Mouse (Mus musculus): ENCODE data around the gene Sit1. TPM values are rescaled to one million over a fixed set of nuclear protein-coding genes. Genes with fewer than 3 reads are reported as not detected.
"Not testable (repeated sequence)": the region's sequence is repeated elsewhere in the genome, so short reads cannot be mapped to it uniquely, and the experiment has no call there.

The Sit1 gene
- polyA plus RNA-seq, 1 experiment from 2014 or later = not detected

GRCm38 (mm10) chr4:43485666-43486065 lies 2.1 kb upstream of the Sit1 start:
- not testable (repeated sequence) for H3K4me1 ChIP-seq (ENCODE audit: control insufficient read depth, insufficient read depth, low read length); H3K36me3 ChIP-seq (ENCODE audit: control insufficient read depth, insufficient read depth, low read length); H3K4me3 ChIP-seq (replicated peaks; ENCODE audit: low read depth, low read length); H3K4me2 ChIP-seq (ENCODE audit: low read length); H3K9ac ChIP-seq (replicated peaks; ENCODE audit: low read length); H3K27me3 ChIP-seq (ENCODE audit: control insufficient read depth, insufficient read depth, low read length); H3K9me3 ChIP-seq (ENCODE audit: control insufficient read depth, low read length); H3K27ac ChIP-seq (replicated peaks; ENCODE audit: low read depth, low read length); ATAC-seq (ENCODE audit: low FRiP score, low TSS enrichment); DNase-seq
- WGBS = 90% methylated on average over 5 of the region's 5 CpGs

DNA sequence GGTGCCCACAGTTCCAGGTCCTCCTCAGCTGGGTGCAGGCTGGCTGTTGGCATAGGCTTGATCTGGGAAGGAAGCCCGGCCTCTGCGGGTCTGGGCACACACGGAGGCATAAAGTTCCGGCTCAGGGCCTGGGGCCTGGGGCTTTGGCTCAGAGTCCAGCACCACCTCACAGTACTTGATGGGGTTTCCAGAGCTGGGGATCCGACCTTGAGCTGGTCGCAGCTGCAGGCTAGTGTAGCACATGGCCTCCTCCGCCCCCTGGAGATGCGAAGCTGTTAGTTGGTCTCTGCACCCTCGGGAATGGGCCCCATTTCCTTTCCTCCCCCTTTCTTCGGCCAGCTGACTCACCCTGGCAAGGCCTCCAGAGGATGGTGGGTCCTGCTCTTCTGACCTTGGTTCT lies 943 bp downstream of the Sit1 start:
- Histone ChIP-seq H3K9ac (replicated peaks; ENCODE audit: low read length) (no peak overlapping the region), H3K27ac (replicated peaks; ENCODE audit: low read depth, low read length) (no peak overlapping the region), H3K4me2 (ENCODE audit: low read length) (no peak overlapping the region), H3K4me1 (ENCODE audit: control insufficient read depth, insufficient read depth, low read length) (no peaks in the 10 kb centered on the region), H3K4me3 (replicated peaks; ENCODE audit: low read depth, low read length) (no peak overlapping the region), H3K9me3 (ENCODE audit: control insufficient read depth, low read length) (no peaks in the 10 kb centered on the region), H3K36me3 (ENCODE audit: control insufficient read depth, insufficient read depth, low read length) (no peaks in the 10 kb centered on the region), H3K27me3 (ENCODE audit: control insufficient read depth, insufficient read depth, low read length) (no peaks in the 10 kb centered on the region)
- no peak for DNase-seq
- no peak for ATAC-seq (ENCODE audit: low FRiP score, low TSS enrichment)
- 75% methylated on average over 10 of the region's 10 CpGs for WGBS

- no peak overlapping the region for H3K4me2 ChIP-seq (ENCODE audit: low read length)
- no peaks in the 10 kb centered on the region for H3K36me3 ChIP-seq (ENCODE audit: control insufficient read depth, insufficient read depth, low read length)
- H3K9ac ChIP-seq (replicated peaks; ENCODE audit: low read length) = no peak overlapping the region
- H3K4me1 ChIP-seq (ENCODE audit: control insufficient read depth, insufficient read depth, low read length) = no peaks in the 10 kb centered on the region
- H3K27me3 ChIP-seq (ENCODE audit: control insufficient read depth, insufficient read depth, low read length) = no peaks in the 10 kb centered on the region
- H3K27ac ChIP-seq (replicated peaks; ENCODE audit: low read depth, low read length) = no peak overlapping the region
- no peak for DNase-seq
- WGBS = 77% methylated on average over 7 of the region's 7 CpGs
- H3K9me3 ChIP-seq (ENCODE audit: control insufficient read depth, low read length) = no peaks in the 10 kb centered on the region
- H3K4me3 ChIP-seq (replicated peaks; ENCODE audit: low read depth, low read length) = no peak overlapping the region
- ATAC-seq (ENCODE audit: low FRiP score, low TSS enrichment) = no peak
Measured at GRCm38 (mm10) chr4:43481894-43482456, 1.6 kb downstream of the Sit1 start.

- H3K36me3 ChIP-seq (ENCODE audit: control insufficient read depth, insufficient read depth, low read length) = no peaks in the 10 kb centered on the region
- no peaks in the 10 kb centered on the region for H3K9me3 ChIP-seq (ENCODE audit: control insufficient read depth, low read length)
- ATAC-seq (ENCODE audit: low FRiP score, low TSS enrichment) = no peak
- no peaks in the 10 kb centered on the region for H3K27me3 ChIP-seq (ENCODE audit: control insufficient read depth, insufficient read depth, low read length)
- H3K27ac ChIP-seq (replicated peaks; ENCODE audit: low read depth, low read length) = no peak overlapping the region
- H3K4me2 ChIP-seq (ENCODE audit: low read length) = no peak overlapping the region
- H3K4me1 ChIP-seq (ENCODE audit: control insufficient read depth, insufficient read depth, low read length) = no peaks in the 10 kb centered on the region
- DNase-seq = no peak
- WGBS = 85% methylated on average over 5 of the region's 5 CpGs
- no peak overlapping the region for H3K4me3 ChIP-seq (replicated peaks; ENCODE audit: low read depth, low read length)
- H3K9ac ChIP-seq (replicated peaks; ENCODE audit: low read length) = no peak overlapping the region
Measured at GRCm38 (mm10) chr4:43480985-43481384, 2.5 kb downstream of the Sit1 start.

DNA sequence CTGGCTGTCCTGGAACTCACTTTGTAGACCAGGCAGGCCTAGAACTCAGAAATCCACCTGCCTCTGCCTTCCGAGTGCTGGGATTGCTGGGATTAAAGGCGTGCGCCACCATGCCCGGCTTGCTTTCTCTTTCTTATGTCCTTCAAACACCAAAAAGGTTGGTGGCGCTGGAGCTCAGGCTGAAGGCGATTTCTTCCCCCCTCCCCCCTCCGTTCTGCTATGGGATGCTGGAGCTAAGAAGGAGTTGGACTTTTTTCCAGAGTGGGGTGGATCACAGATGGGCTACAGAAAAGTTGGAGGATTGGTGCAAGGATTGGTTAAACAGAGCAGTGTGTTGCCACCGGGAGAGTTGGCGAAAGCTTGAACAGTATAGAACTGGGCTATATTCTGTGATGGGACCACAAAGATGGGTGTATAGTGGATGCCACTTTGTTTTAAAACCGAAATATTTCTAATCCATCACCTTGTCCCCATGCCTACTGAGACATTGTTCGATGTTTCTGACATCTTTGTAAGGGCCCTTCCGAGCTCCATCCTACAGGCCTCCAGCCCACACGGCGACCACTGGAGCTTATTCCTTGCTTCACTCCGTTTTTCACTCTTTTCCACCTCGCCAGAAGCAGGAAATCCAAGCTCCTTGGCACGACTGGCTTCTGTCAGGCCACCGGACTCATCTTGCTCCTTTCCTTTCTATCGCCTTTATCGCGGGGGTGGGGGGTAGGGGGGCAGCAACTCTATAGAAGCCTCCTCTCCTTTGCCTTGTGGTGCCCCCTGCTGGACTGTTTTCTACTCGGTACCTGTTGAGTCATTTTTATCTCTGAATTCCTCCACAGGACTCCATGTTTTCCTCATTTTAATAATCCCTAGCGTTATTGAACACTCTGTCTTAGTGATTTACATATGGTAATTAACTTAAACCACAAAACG lies 4.4 kb downstream of the Sit1 start:
- Histone ChIP-seq H3K4me1 (ENCODE audit: control insufficient read depth, insufficient read depth, low read length) (no peaks in the 10 kb centered on the region), H3K36me3 (ENCODE audit: control insufficient read depth, insufficient read depth, low read length) (no peaks in the 10 kb centered on the region), H3K9ac (replicated peaks; ENCODE audit: low read length) (no peak overlapping the region), H3K9me3 (ENCODE audit: control insufficient read depth, low read length) (no peaks in the 10 kb centered on the region), H3K4me3 (replicated peaks; ENCODE audit: low read depth, low read length) (no peak overlapping the region), H3K4me2 (ENCODE audit: low read length) (no peak overlapping the region), H3K27ac (replicated peaks; ENCODE audit: low read depth, low read length) (no peak overlapping the region), H3K27me3 (ENCODE audit: control insufficient read depth, insufficient read depth, low read length) (no peaks in the 10 kb centered on the region)
- ATAC-seq (ENCODE audit: low FRiP score, low TSS enrichment) (no peak), DNase-seq (peak; percentile 65)
- 47% methylated on average over 24 of the region's 24 CpGs for WGBS

DNA sequence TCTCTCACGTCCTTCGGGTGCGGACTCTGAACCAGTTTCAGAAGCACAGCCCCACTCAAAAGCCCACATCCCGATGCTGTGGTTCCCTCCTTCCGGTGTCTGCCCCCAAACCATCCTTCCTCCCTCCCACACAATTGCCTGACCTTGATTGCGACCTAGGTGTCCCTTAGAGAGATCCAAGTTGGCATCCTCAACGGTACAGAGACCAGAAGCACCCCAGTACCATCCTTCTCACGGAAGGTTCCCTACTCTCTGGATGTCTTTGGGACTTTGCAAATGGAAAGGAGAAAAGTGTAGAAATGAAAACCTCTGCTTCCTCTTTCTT lies 5.0 kb downstream of the Sit1 start:
- ATAC-seq (ENCODE audit: low FRiP score, low TSS enrichment) (no peak), DNase-seq (no peak)
- H3K9me3 ChIP-seq (ENCODE audit: control insufficient read depth, low read length) = no peaks in the 10 kb centered on the region
- peak overlapping the region; percentile 51 for H3K4me2 ChIP-seq (ENCODE audit: low read length)
- no peak overlapping the region for H3K27ac ChIP-seq (replicated peaks; ENCODE audit: low read depth, low read length)
- H3K9ac ChIP-seq (replicated peaks; ENCODE audit: low read length) = 0 out of 2 replicates have a peak overlapping the region, but pooled peaks have one; percentile 14
- H3K4me1 ChIP-seq (ENCODE audit: control insufficient read depth, insufficient read depth, low read length) = no peaks in the 10 kb centered on the region
- WGBS = 47% methylated on average over 8 of the region's 8 CpGs
- no peaks in the 10 kb centered on the region for H3K36me3 ChIP-seq (ENCODE audit: control insufficient read depth, insufficient read depth, low read length)
- no peaks in the 10 kb centered on the region for H3K27me3 ChIP-seq (ENCODE audit: control insufficient read depth, insufficient read depth, low read length)
- peak overlapping the region; percentile 31 for H3K4me3 ChIP-seq (replicated peaks; ENCODE audit: low read depth, low read length)

DNA sequence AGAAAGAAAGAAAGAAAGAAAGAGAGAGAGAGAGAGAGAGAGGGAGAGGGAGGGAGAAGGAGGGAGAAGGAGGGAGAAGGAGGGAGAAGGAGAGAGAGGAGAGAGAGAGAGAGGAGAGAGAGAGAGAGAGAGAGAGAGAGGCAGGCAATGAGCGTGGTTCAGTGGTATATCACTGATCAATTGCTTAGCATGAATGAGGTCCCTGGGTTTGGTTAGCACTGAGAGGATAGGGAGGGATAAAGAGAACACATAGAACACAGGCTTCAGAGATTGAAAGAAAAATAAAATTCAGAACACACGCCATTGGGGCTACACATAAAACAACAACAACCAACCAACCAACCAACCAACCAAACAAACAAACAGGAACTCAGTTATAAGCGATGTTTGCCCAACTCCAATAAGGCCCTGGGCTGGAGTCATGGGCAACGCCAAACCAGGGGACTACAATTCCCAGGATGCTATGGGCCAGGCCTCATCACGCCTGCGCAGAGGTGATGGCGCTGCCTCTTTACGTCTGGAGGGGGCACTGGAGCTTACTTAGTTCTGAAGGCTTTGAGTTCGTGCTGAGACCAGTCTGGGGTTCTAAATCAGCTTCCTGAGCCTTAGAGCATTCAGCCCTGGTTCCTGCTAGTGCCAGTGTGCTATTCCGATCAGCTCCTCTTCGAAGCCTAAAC lies 5.5 kb downstream of the Sit1 start:
- Histone ChIP-seq H3K27me3 (ENCODE audit: control insufficient read depth, insufficient read depth, low read length) (no peaks in the 10 kb centered on the region), H3K4me2 (ENCODE audit: low read length) (peak overlapping the region; percentile 51), H3K27ac (replicated peaks; ENCODE audit: low read depth, low read length) (no peak overlapping the region), H3K4me3 (replicated peaks; ENCODE audit: low read depth, low read length) (peak overlapping the region; percentile 31), H3K9ac (replicated peaks; ENCODE audit: low read length) (0 out of 2 replicates have a peak overlapping the region, but pooled peaks have one; percentile 14), H3K36me3 (ENCODE audit: control insufficient read depth, insufficient read depth, low read length) (no peaks in the 10 kb centered on the region), H3K9me3 (ENCODE audit: control insufficient read depth, low read length) (no peaks in the 10 kb centered on the region), H3K4me1 (ENCODE audit: control insufficient read depth, insufficient read depth, low read length) (no peaks in the 10 kb centered on the region)
- ATAC-seq (ENCODE audit: low FRiP score, low TSS enrichment) (peak; percentile 90), DNase-seq (peak; percentile 94)
- 18% methylated on average over 11 of the region's 11 CpGs for WGBS

DNA sequence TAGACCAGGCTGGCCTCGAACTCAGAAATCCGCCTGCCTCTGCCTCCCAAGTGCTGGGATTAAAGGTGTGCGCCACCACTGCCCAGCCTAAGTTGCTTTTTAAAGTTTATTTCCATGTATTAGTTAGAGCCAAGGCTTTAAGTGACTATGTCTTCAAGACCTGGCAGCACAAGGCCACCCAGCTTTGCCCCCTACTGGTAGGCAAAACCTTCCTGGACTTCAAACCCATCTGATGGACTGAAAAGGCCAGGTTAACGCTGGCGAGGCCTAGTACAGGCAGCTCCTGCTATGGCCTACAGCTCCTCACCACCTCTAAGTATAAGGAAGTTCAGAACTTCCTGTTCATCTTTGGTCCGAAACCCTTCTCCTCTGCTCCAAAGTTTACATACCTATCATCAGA lies 6.9 kb downstream of the Sit1 start:
- H3K27me3 ChIP-seq (ENCODE audit: control insufficient read depth, insufficient read depth, low read length) = no peaks in the 10 kb centered on the region
- no peaks in the 10 kb centered on the region for H3K36me3 ChIP-seq (ENCODE audit: control insufficient read depth, insufficient read depth, low read length)
- no peak overlapping the region for H3K4me2 ChIP-seq (ENCODE audit: low read length)
- H3K9me3 ChIP-seq (ENCODE audit: control insufficient read depth, low read length) = no peaks in the 10 kb centered on the region
- H3K4me3 ChIP-seq (replicated peaks; ENCODE audit: low read depth, low read length) = no peak overlapping the region
- no peak overlapping the region for H3K9ac ChIP-seq (replicated peaks; ENCODE audit: low read length)
- H3K4me1 ChIP-seq (ENCODE audit: control insufficient read depth, insufficient read depth, low read length) = no peaks in the 10 kb centered on the region
- no peak for DNase-seq
- 94% methylated on average over 6 of the region's 6 CpGs for WGBS
- H3K27ac ChIP-seq (replicated peaks; ENCODE audit: low read depth, low read length) = no peak overlapping the region
- no peak for ATAC-seq (ENCODE audit: low FRiP score, low TSS enrichment)

Measured in midbrain, embryonic 14.5 days (tissue).